In the genomic region with DNA sequence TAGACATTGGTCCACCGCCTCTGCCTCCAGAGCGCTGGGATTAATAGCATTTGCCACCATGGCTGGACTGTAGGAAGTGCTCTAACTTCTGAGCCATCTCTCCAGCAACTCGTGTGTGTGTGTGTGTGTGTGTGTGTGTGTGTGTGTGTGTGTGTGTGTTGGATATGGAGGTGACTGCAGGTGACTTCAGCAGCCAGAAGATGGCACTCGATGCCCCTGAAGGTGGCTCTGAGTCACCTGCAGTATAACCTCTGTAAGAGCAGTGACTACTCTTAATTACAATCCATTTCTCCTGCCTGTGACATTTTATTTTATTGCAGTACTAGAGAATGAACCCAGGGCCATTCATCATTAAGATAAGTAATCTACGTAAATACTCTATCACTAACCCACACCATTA, we compare ENCODE assay signal across 27 mouse cellular contexts. TPM values are rescaled to one million over a fixed set of nuclear protein-coding genes. Genes with fewer than 3 reads are reported as not detected.
A peak's percentile ranks its signal among the peaks of the same experiment; 100 is the strongest.
DNase-seq lines count a peak whose midpoint lies in the region; ATAC-seq and TF ChIP-seq lines count a peak whose summit lies in the region.
"Had no signal": no experiment of that assay in that cellular context is flagged by ENCODE, and none has a peak within 500 bp of the region (broad histone marks: within the 10 kb centered on the region; RNA-seq: fewer than 3 reads in every experiment).

No protein-coding gene starts in this region.

- peaks cover 5% of the 10 kb centered on the region for H3K9me3 ChIP-seq in CH12.LX (replicated peaks; ENCODE audit: low read length)
- H3K9me3 ChIP-seq in stomach, postnatal 0 days (ENCODE audit: control insufficient read depth, low read length), result no peaks in the 10 kb centered on the region
- H3K9me3 ChIP-seq: embryonic facial prominence, embryonic 15.5 days; kidney, embryonic 15.5 days; limb, embryonic 15.5 days; neural tube, embryonic 13.5 days had no signal

- no peak for ATAC-seq in stomach, postnatal 0 days (ENCODE audit: low FRiP score, low TSS enrichment)
- ATAC-seq in monocyte, adult 5-6 weeks (replicated peaks; ENCODE audit: insufficient number of reproducible peaks, low FRiP score, low TSS enrichment, poor library complexity, severe bottlenecking), result no peak
- ATAC-seq: forebrain, embryonic 14.5 days; inflammation-experienced regulatory T-cells, adult 6 months had no signal

- no peak overlapping the region for H3K4me3 ChIP-seq in kidney, adult 2 months (ENCODE audit: insufficient read depth, low read depth, low read length)
- H3K4me3 ChIP-seq in CH12.LX (replicated peaks in 1 of 3; ENCODE audit: low read depth in 2 of 3, low read length in 2 of 3, poor library complexity in 1 of 3), result no peak overlapping the region
- no peak overlapping the region for H3K4me3 ChIP-seq in stomach, postnatal 0 days (ENCODE audit: low read depth, low read length)
- H3K4me3 ChIP-seq: embryonic facial prominence, embryonic 15.5 days; heart, embryonic 13.5 days; kidney, embryonic 15.5 days; limb, embryonic 15.5 days; megakaryocyte, embryonic 14.5 days; myocyte; neural tube, embryonic 13.5 days had no signal

- H3K36me3 ChIP-seq in kidney, adult 2 months (ENCODE audit: control insufficient read depth, insufficient read depth, low read length), result no peaks in the 10 kb centered on the region
- H3K36me3 ChIP-seq in CH12.LX (replicated peaks in 1 of 2; ENCODE audit: control insufficient read depth in 1 of 2, insufficient read depth in 1 of 2, low read length in 1 of 2), result peaks cover 55 to 63% of the 10 kb centered on the region in 2 experiments
- H3K36me3 ChIP-seq in stomach, postnatal 0 days (ENCODE audit: control insufficient read depth, insufficient read depth, low read length), result no peaks in the 10 kb centered on the region

- dilution Hi-C loops in CH12.LX (cut with MboI; ENCODE audit: extremely low pct_ligation_motif_present, extremely low pct_unique_long_range_greater_than_20kb, low sequenced_read_pairs), result no loop called here

- H3K79me2 ChIP-seq in CH12.LX (replicated peaks; ENCODE audit: control insufficient read depth, extremely low read depth, insufficient read depth, poor library complexity, severe bottlenecking), result no peaks in the 10 kb centered on the region

- no peak for TF ChIP-seq POLR2A in kidney, adult 2 months (IDR thresholded peaks at IDR 0.05; ENCODE audit: low read depth, low read length)
- no peak for TF ChIP-seq POLR2A in CH12.LX (IDR thresholded peaks at IDR 0.05; ENCODE audit: low read depth, low read length)

- no peak for TF ChIP-seq EP300 in CH12.LX (IDR thresholded peaks at IDR 0.05; ENCODE audit: low read length)
- TF ChIP-seq EP300 in stomach, postnatal 0 days (optimal IDR thresholded peaks at IDR 0.05), result no peak

- H3K27ac ChIP-seq in kidney, adult 2 months (ENCODE audit: insufficient read depth, low read depth, low read length), result no peak overlapping the region
- no peak overlapping the region for H3K27ac ChIP-seq in CH12.LX (ENCODE audit: insufficient read depth, low read depth)
- H3K27ac ChIP-seq in stomach, postnatal 0 days (replicated peaks), result no peak overlapping the region
- H3K27ac ChIP-seq: embryonic facial prominence, embryonic 15.5 days; heart, embryonic 13.5 days; kidney, embryonic 15.5 days; limb, embryonic 15.5 days; liver, embryonic 14.5 days; neural tube, embryonic 13.5 days had no signal

- in situ Hi-C loops in CH12.LX (cut with MboI; ENCODE audit: low pct_ligation_motif_present, low pct_unique_long_range_greater_than_20kb, low sequenced_read_pairs), result no loop called here

- TF ChIP-seq CTCF in kidney, adult 2 months (conservative IDR thresholded peaks at IDR 0.05; ENCODE audit: insufficient read depth, insufficient read length, low read depth, low read length), result 0 out of 2 replicates have a peak, but pooled peaks have one; percentile 7
- peak in 1 of 2 experiments; percentile 48; a peak in 2 of 4 replicates for TF ChIP-seq CTCF in CH12.LX (conservative IDR thresholded peaks at IDR 0.05 in 1 of 2, IDR thresholded peaks at IDR 0.05 in 1 of 2; ENCODE audit: low read depth in 2 of 2, low read length in 2 of 2)
- TF ChIP-seq CTCF in stomach, postnatal 0 days (IDR thresholded peaks at IDR 0.05; ENCODE audit: low read depth), result peak; percentile 38

- WGBS in kidney, adult 2 months, result 94% methylated on average over 5 of the region's 5 CpGs
- WGBS in stomach, postnatal 0 days, result 81% methylated on average over 5 of the region's 5 CpGs

- H3K4me2 ChIP-seq in CH12.LX (ENCODE audit: insufficient read depth, low read depth, poor library complexity, severe bottlenecking), result no peak overlapping the region
- no peak overlapping the region for H3K4me2 ChIP-seq in stomach, postnatal 0 days (replicated peaks; ENCODE audit: low read depth)
- H3K4me2 ChIP-seq: embryonic facial prominence, embryonic 15.5 days; heart, embryonic 13.5 days; kidney, embryonic 15.5 days; limb, embryonic 15.5 days; lung, embryonic 14.5 days; neural tube, embryonic 13.5 days had no signal

- H3K27me3 ChIP-seq in kidney, adult 2 months (replicated peaks; ENCODE audit: control insufficient read depth, insufficient read depth, low read length), result no peaks in the 10 kb centered on the region
- H3K27me3 ChIP-seq in CH12.LX (replicated peaks), result no peaks in the 10 kb centered on the region
- no peaks in the 10 kb centered on the region for H3K27me3 ChIP-seq in stomach, postnatal 0 days (ENCODE audit: control insufficient read depth, insufficient read depth, low read length)
- H3K27me3 ChIP-seq: embryonic facial prominence, embryonic 15.5 days; heart, embryonic 13.5 days; kidney, embryonic 15.5 days; limb, embryonic 15.5 days; neural tube, embryonic 13.5 days had no signal

- H3K4me1 ChIP-seq in kidney, adult 2 months (ENCODE audit: control insufficient read depth, insufficient read depth, low read length), result no peaks in the 10 kb centered on the region
- H3K4me1 ChIP-seq in CH12.LX (ENCODE audit: control insufficient read depth in 1 of 2, insufficient read depth in 2 of 2), result peaks cover 6 to 25% of the 10 kb centered on the region in 2 experiments
- H3K4me1 ChIP-seq in stomach, postnatal 0 days (replicated peaks; ENCODE audit: control insufficient read depth, insufficient read depth), result no peaks in the 10 kb centered on the region
- H3K4me1 ChIP-seq: embryonic facial prominence, embryonic 15.5 days; limb, embryonic 15.5 days; neural tube, embryonic 13.5 days had no signal

- DNase-seq in kidney, adult 2 months, result no peak
- no peak for DNase-seq in kidney, postnatal 10 days
- DNase-seq in CH12.LX (ENCODE audit: extremely low read depth) (no peak), R1 (ENCODE audit: low read depth, low spot score) (peak; percentile 37)
- DNase-seq in stomach, postnatal 0 days (ENCODE audit: low spot score), result no peak
- no peak for DNase-seq in cerebellum, postnatal 10 days
- DNase-seq: adrenal gland, postnatal 14 days; cerebellum, adult 9-10 months; gastrocnemius, postnatal 25 days; heart, adult 18-20 months; heart, postnatal 14 days; left cerebral cortex, postnatal 4 days; lung, embryonic 14.5 days; lung, postnatal 36 days; midbrain, embryonic 14.5 days had no signal

- TF ChIP-seq RAD21 in CH12.LX (IDR thresholded peaks at IDR 0.05; ENCODE audit: low read depth, low read length), result peak; percentile 48

- no peak overlapping the region for H3K9ac ChIP-seq in CH12.LX (ENCODE audit: insufficient read depth, low read depth)
- no peak overlapping the region for H3K9ac ChIP-seq in stomach, postnatal 0 days (ENCODE audit: low read length)
- H3K9ac ChIP-seq: embryonic facial prominence, embryonic 15.5 days; heart, embryonic 13.5 days; kidney, embryonic 15.5 days; limb, embryonic 15.5 days; liver, embryonic 14.5 days; lung, embryonic 14.5 days; neural tube, embryonic 13.5 days had no signal

TF ChIP-seq in CH12.LX, 34 proteins besides CTCF, POLR2A, EP300 and RAD21:
- no peak for TF ChIP-seq E2F4 (IDR thresholded peaks at IDR 0.05; ENCODE audit: insufficient replicate concordance, low read depth, low read length)
- TF ChIP-seq ELF1 (IDR thresholded peaks at IDR 0.05; ENCODE audit: low read depth, low read length), result no peak
- TF ChIP-seq SMC3 (IDR thresholded peaks at IDR 0.05; ENCODE audit: low read depth, low read length), result peak; percentile 62

RNA-seq across cellular contexts. Expression of gene Foxj1, which starts 16.1 kb away (rescaled TPM):
- 0.80 and 1.0 TPM in 2 replicates for polyA plus RNA-seq in kidney, adult 2 months (2012; rRNA removed)
- 0.67 and 2.6 TPM in 2 replicates for total RNA-seq in CH12.LX (2012; rRNA removed)
- 2.0 and 3.0 TPM in 2 replicates for total RNA-seq in CH12.LX (2014; rRNA removed)
- polyA plus RNA-seq in CH12.LX (2012; ENCODE audit: insufficient read length, low read depth), result 0.12 and 0.26 TPM in 2 replicates
- 0.19 and 0.40 TPM in 2 replicates for polyA plus RNA-seq in stomach, postnatal 0 days (2015; fragmentation: Nextera tagmentation; extraction: Ambion mirVana)
- 0.19 to 0.39 TPM in 2 of 3 replicates, not detected in the other for total RNA-seq in monocyte, adult 5-6 weeks (2017)
- total RNA-seq: common myeloid progenitor, adult 5-6 weeks had no signal
- polyA plus RNA-seq: inflammation-experienced regulatory T-cells, adult 6 months had no signal

RNA-seq across cellular contexts. Expression of gene Exoc7, which starts 44.3 kb away (rescaled TPM):
- 33.2 and 33.5 TPM in 2 replicates for polyA plus RNA-seq in kidney, adult 2 months (2012; rRNA removed)
- total RNA-seq in CH12.LX (2012; rRNA removed) (34.0 and 42.1 TPM in 2 replicates), CH12.LX (2014; rRNA removed) (32.2 and 38.8 TPM in 2 replicates)
- polyA plus RNA-seq in CH12.LX (2012; ENCODE audit: insufficient read length, low read depth), result 51.8 and 57.6 TPM in 2 replicates
- 42.3 and 43.9 TPM in 2 replicates for polyA plus RNA-seq in stomach, postnatal 0 days (2015; fragmentation: Nextera tagmentation; extraction: Ambion mirVana)
- total RNA-seq in monocyte, adult 5-6 weeks (2017), result 39.7 to 67.5 TPM (median 48.1 TPM) in 3 replicates
